Mouse (Mus musculus) G1E (cell line): Measurements from ENCODE around the gene Tmem14c. TPM values are rescaled to one million over a fixed set of nuclear protein-coding genes. Genes with fewer than 3 reads are reported as not detected.
"Not testable (repeated sequence)": the region's sequence is repeated elsewhere in the genome, so short reads cannot be mapped to it uniquely, and the experiment has no call there.

Experiments used
- ATAC-seq: 2 replicates; pipeline ENCODE4 v1.8.0; 2016; ENCODE audit warnings: mild to moderate bottlenecking; ENCODE audit not compliant: insufficient number of reproducible peaks, poor library complexity, low FRiP score, severe bottlenecking; ENCODE audit errors: extremely low read depth
- DNase-seq: peaks from one replicate; pipeline ENCODE4 v3.0.0; 2012; ENCODE audit warnings: low spot score
- H3K27me3 ChIP-seq: 2 replicates; pipeline ENCODE4 v1.6.1; 2012; ENCODE audit warnings: mild to moderate bottlenecking, low read length, inconsistent platforms; ENCODE audit not compliant: insufficient read depth
- H3K36me3 ChIP-seq: replicated peaks from 2 replicates; pipeline ENCODE3; 2012; ENCODE audit warnings: mild to moderate bottlenecking, inconsistent platforms
- H3K4me1 ChIP-seq: 2 replicates; pipeline ENCODE4 v1.6.1; 2012; ENCODE audit warnings: low read depth, low read length, inconsistent platforms, mixed read lengths; ENCODE audit not compliant: insufficient read depth
- H3K4me3 ChIP-seq: 2 replicates; pipeline ENCODE4 v1.5.1; 2012; ENCODE audit warnings: low read depth, mild to moderate bottlenecking, inconsistent platforms, low read length, moderate library complexity, mixed read lengths
- H3K9me3 ChIP-seq: replicated peaks from 2 replicates; pipeline ENCODE4 v1.6.1; 2012; ENCODE audit warnings: inconsistent platforms
- CTCF ChIP-seq: IDR thresholded peaks from 2 replicates; pipeline ENCODE4 v1.5.1; 2012; ENCODE audit warnings: low read depth, low read length, inconsistent platforms, mixed read lengths
- GATA1 ChIP-seq: IDR thresholded peaks from 2 replicates; pipeline ENCODE4 v1.6.1; 2012; ENCODE audit warnings: borderline replicate concordance, low read length, inconsistent platforms, mixed read lengths
- GATA2 ChIP-seq: IDR thresholded peaks from 2 replicates; pipeline ENCODE4 v1.6.1; 2012; ENCODE audit warnings: low read depth, low read length, inconsistent platforms, borderline replicate concordance
- POLR2AphosphoS5 ChIP-seq: IDR thresholded peaks from 2 replicates; pipeline ENCODE4 v1.6.1; 2012; ENCODE audit warnings: low read depth, low read length, inconsistent platforms; ENCODE audit not compliant: insufficient replicate concordance
- TAL1 ChIP-seq: conservative IDR thresholded peaks from 2 replicates; pipeline ENCODE4 v1.6.1; 2012; ENCODE audit warnings: low read depth, low read length, inconsistent platforms, mixed read lengths
- polyA plus RNA-seq: library from polyadenylated mRNA; stranded (reverse); fragments of >175 nt; gene quantifications from 2 replicates; pipeline ENCODE4 v1.2.3, GENCODE M21; 2012
- total RNA-seq, 2 experiments: library from RNA; stranded (forward) in 1 of 2; stranded (reverse) in 1 of 2; fragments of 200-1000 nt in 1 of 2; fragments of >200 nt in 1 of 2; fragmentation: Nextera tagmentation in 1 of 2; gene quantifications; 2 replicates each; pipeline ENCODE4 v1.2.3; 2014 to 2017

Tmem14c gene
- total and polyA plus RNA-seq, 3 experiments: 37.2 to 152 (median 113) TPM

DNA sequence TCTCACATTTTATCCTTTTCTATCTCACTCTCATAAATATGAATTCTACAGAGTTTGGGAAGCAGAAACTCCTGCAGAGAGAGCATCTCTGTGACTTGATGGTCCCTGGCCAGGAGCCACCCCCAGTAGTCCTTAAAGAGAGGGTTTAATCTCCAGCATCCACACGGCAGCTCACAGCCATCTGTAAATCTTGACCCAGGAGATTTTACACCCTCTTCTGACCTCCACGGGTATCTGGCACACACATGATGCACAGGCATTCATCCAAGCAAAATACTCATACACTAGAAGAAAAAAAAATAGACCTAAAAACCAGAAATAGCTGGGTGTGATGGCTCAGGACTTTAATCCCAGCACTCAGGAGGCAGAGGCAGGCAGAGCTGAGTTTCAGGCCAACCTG is 27.7 kb upstream of the Tmem14c start:
- Histone ChIP-seq H3K4me3 (no peak overlapping the region), H3K36me3 (no peaks in the 10 kb centered on the region), H3K9me3 (no peaks in the 10 kb centered on the region), H3K4me1 (peaks cover 4% of the 10 kb centered on the region), H3K27me3 (no peaks in the 10 kb centered on the region)
- DNase-seq: no peak
- no peak for ATAC-seq
- TF ChIP-seq GATA2: no peak
- no peak for TF ChIP-seq POLR2AphosphoS5
- TF ChIP-seq CTCF: no peak
- TF ChIP-seq TAL1: no peak
- no peak for TF ChIP-seq GATA1

DNA sequence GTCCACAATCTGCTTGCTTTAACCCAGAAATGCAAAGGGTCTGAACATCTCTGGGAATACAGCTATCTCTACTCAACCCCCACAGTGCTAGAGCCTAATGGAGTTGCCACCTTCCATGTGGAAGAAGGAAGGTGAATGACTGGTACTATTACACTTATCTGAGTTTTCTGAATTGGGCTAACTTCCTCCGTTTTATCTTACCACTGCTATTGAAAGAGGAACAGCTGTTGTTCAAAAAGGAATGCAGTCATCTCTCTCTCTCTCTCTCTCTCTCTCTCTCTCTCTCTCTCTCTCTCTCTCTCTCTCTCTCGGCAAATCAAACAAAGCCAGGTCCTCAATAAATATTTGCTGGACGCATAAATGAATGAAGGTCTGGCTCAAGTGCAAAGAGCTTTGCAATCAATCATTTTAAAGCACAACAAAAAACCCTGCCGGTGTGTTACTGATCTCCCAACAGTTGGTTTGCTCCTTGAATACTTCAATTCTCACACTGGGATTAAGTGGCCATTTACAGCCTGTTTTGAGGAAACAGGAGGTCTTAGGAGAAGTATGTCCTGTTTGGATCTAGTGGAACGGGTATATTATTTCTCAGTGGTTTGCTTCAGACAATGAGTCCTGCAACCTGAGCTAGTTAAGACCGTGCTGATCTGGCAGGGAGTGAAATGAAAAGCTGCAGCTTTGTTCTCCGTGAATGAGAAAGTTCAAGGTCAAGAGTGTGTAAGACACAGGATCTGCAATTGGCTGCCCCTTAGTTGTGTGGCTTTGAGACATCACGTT is 21.4 kb upstream of the Tmem14c start:
- DNase-seq (no peak), ATAC-seq (peak; percentile 28; the same call in 1 of the 2 replicates)
- Histone ChIP-seq H3K9me3 (no peaks in the 10 kb centered on the region), H3K27me3 (no peaks in the 10 kb centered on the region), H3K4me1 (peaks cover 12% of the 10 kb centered on the region), H3K4me3 (no peak overlapping the region), H3K36me3 (no peaks in the 10 kb centered on the region)
- TF ChIP-seq GATA2 (no peak), CTCF (no peak), TAL1 (no peak), GATA1 (no peak)

DNA sequence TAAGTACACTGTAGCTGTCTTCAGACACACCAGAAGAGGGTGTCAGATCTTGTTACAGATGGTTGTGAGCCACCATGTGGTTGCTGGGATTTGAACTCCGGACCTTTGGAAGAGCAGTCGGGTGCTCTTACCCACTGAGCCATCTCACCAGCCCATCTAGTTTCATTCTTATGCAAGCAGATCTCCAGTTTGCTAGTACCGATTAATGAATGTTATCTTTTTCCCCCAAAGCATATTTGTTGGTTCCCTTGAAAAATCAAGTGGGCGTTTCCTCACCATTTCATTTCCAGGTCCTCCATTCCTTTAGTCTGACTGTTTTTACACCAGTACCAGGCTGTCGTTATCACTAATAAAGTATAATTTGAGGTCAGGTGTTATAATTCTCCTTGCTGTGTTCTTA is 17.6 kb upstream of the Tmem14c start:
- H3K9me3 ChIP-seq, DNase-seq, H3K4me3 ChIP-seq, H3K27me3 ChIP-seq, ATAC-seq: not testable (repeated sequence)
- peaks cover 33% of the 10 kb centered on the region for H3K4me1 ChIP-seq
- peaks cover 10% of the 10 kb centered on the region for H3K36me3 ChIP-seq

DNA sequence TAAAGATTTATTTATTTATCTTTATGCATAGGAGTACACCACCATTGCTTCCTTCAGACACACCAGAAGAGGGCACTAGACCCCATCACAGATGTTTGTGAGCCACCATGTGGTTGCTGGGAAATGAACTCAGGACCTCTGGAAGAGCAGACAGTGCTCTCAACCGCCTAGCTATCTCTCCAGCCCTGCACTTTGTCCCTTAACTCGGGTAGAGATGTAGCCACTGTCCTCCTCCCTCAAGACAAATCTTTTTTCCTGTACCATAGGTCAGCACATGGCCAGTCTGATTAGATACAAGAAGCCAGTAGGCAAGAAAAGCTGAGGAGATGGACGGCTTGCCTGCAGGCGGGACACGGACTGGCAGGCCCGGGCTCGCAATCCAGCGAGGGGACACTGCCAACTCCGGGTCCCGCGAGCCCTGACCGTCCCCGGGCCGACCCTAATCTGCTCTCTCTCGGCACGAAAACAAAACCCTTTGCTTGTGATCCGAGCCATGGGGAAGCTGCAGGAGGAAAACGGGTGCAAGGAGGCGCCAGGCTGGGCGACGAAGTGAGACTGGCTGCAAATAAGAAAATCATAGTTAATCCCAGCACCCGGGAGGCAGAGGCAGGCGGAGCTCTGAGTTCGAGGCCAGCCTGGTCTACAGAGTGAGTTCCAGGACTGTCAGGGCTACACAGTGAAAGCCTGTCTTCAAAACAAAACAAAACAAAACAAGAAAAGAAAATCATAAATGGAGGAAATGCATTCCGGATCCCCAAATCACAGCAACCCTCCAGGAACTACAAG is 15.8 kb upstream of the Tmem14c start:
- no peak for TF ChIP-seq POLR2AphosphoS5
- no peak for TF ChIP-seq TAL1
- no peak for TF ChIP-seq GATA1
- no peak for TF ChIP-seq CTCF
- no peak for TF ChIP-seq GATA2
- H3K36me3 ChIP-seq: peaks cover 28% of the 10 kb centered on the region
- no peaks in the 10 kb centered on the region for H3K27me3 ChIP-seq
- peak overlapping the region; percentile 98 for H3K4me3 ChIP-seq
- H3K9me3 ChIP-seq: no peaks in the 10 kb centered on the region
- DNase-seq (peak; percentile 6), ATAC-seq (no peak)
- H3K4me1 ChIP-seq: peaks cover 30% of the 10 kb centered on the region

DNA sequence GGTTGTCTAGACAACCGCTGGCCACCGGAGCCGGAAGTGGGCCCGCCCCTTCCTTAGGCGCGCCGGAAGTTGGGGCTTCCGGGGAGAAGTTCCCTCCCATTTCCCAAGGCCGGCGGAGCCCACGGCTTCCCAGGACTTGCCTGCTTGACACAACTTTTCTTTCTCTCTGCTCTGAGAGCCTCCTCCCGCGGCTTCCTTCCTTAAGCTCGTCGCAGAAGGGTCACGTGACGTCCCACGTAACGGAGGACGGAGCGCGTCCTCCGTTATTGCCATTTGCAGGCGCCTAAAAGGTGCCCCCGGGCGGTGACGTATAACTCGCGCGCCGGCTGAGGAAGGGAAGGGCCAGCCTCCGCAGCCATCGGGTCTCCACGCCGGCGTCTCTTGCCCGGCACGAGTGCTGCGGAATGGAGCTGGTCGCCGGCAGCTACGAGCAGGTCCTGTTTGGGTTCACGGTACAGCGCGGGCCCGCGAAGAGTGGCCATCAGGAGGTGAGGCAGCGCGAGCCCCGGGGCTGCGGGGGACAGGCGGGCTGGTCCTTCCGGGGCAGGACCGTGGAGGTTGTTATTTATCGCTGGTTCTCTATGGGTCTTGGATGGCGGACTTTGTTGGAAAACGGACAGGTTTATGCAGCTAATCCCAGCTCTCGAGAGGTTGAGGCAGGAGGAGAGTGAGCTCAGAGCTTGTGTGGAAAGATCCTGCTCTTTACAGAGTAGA is 15.0 kb upstream of the Tmem14c start, which contains the start of gene Pak1ip1:
Gene Pak1ip1 (plus strand): TSS at position 98 of the 714 bp plus-strand sequence.
- TF ChIP-seq GATA2: no peak
- TF ChIP-seq GATA1: no peak
- TF ChIP-seq POLR2AphosphoS5: no peak
- TF ChIP-seq TAL1: no peak
- TF ChIP-seq CTCF: no peak
- H3K4me3 ChIP-seq: peak within 1 kb of the TSS; percentile 98
- DNase-seq (peak; percentile 89), ATAC-seq (peak; percentile 91)
- no peaks in the 10 kb centered on the region for H3K9me3 ChIP-seq
- no peaks in the 10 kb centered on the region for H3K27me3 ChIP-seq
- H3K36me3 ChIP-seq: peaks cover 35% of the 10 kb centered on the region
- H3K4me1 ChIP-seq: peaks cover 32% of the 10 kb centered on the region

DNA sequence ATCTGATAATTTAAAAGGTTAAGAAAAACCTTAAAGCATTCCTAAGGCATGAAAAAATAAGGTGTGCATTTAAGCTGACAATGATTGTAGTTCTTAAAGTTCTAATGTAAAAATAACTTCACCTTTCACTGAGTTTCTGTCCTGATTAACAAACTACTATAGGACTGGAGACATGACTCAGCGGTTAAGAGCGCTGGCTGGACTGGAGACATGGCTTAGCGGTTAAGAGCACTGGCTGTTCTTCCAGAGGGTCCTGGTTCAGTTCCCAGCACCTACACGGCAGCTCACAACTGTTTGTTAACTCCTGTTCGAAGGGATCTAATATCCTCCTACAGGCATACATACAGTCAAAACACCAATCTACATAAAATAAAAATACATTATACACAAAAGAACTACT is 14.1 kb upstream of the Tmem14c start:
- peaks cover 32% of the 10 kb centered on the region for H3K4me1 ChIP-seq
- peaks cover 44% of the 10 kb centered on the region for H3K36me3 ChIP-seq
- no peaks in the 10 kb centered on the region for H3K27me3 ChIP-seq
- no peaks in the 10 kb centered on the region for H3K9me3 ChIP-seq
- ATAC-seq: no peak
- DNase-seq: no peak
- H3K4me3 ChIP-seq: peak overlapping the region; percentile 98
- TF ChIP-seq GATA1 (no peak), GATA2 (no peak), TAL1 (no peak), CTCF (no peak), POLR2AphosphoS5 (no peak)
